Mouse (Mus musculus) gastrocnemius, postnatal 25 days (tissue): ENCODE measurements around the gene 2210011C24Rik. TPM values are rescaled to one million over a fixed set of nuclear protein-coding genes. Genes with fewer than 3 reads are reported as not detected.

ENCODE experiments used
- microRNA-seq, 2 experiments: library from miRNA; unstranded; fragments of <30 nt; microRNA quantifications; one replicate each; pipeline ENCODE4 v1.2.0; 2021; ENCODE audit warnings: borderline replicate concordance in 2 of 2
- total RNA-seq, 2 experiments: library from RNA; stranded (reverse); gene quantifications; 1 replicate in 1 of 2; 2 replicates in 1 of 2; pipeline ENCODE4 v1.2.3; 2021

Gene 2210011C24Rik
- total RNA-seq, 2 experiments from 2014 or later, result 3.3 to 5.9 TPM

Small RNA genes within 50 kb of the gene (microRNA-seq; reads per million reads assigned to microRNA genes)
- gene Mir1199 (6.4 to 6.6 reads per million in 2 experiments), gene Mir8111 (4.8 to 5.9 reads per million in 2 experiments)

Other genes with a start within 250 kb of the 2210011C24Rik start
- gene Adgrl1, start 112.1 kb downstream of the 2210011C24Rik start, total RNA-seq, result 10 to 100 TPM; 23.7 to 26.0 TPM
- under 1 TPM; 0.24 to 0.26 TPM for gene Gm10644, start 57.0 kb downstream of the 2210011C24Rik start, total RNA-seq
- under 1 TPM; 0.54 to 0.96 TPM for gene Asf1b, start 56.7 kb downstream of the 2210011C24Rik start, total RNA-seq
- gene Prkaca, start 39.2 kb downstream of the 2210011C24Rik start, total RNA-seq, result 100 to 1,000 TPM; 163 to 177 TPM
- gene Samd1, start 14.5 kb downstream of the 2210011C24Rik start, total RNA-seq, result 10 to 100 TPM; 15.6 to 16.7 TPM
- under 1 TPM; 0.33 to 0.35 TPM for gene 1700067K01Rik, start 10.7 kb downstream of the 2210011C24Rik start, total RNA-seq
- under 1 TPM; 0.26 to 0.32 TPM for gene Palm3, start 9.3 kb upstream of the 2210011C24Rik start, total RNA-seq
- gene Il27ra, start 30.4 kb upstream of the 2210011C24Rik start, total RNA-seq, result 1 to 10 TPM in 1 of 2 experiments, under 1 TPM in 1; 0.69 to 1.2 TPM
- not detected for gene Rln3, start 32.8 kb upstream of the 2210011C24Rik start, total RNA-seq
- 1 to 10 TPM; 1.3 to 1.6 TPM for gene Gm10643, start 53.0 kb upstream of the 2210011C24Rik start, total RNA-seq
- 1 to 10 TPM; 3.6 to 4.4 TPM for gene Rfx1, start 54.7 kb upstream of the 2210011C24Rik start, total RNA-seq
- gene Dcaf15, start 92.6 kb upstream of the 2210011C24Rik start, total RNA-seq, result 1 to 10 TPM; 3.9 to 5.3 TPM
- not detected for gene Podnl1, start 113.8 kb upstream of the 2210011C24Rik start, total RNA-seq
- gene Cc2d1a, start 135.8 kb upstream of the 2210011C24Rik start, total RNA-seq, result 10 to 100 TPM; 13.7 to 13.8 TPM
- gene 4930432K21Rik, start 135.9 kb upstream of the 2210011C24Rik start, total RNA-seq, result not detected
- gene Nanos3, start 173.0 kb upstream of the 2210011C24Rik start, total RNA-seq, result not detected
- gene Zswim4, start 224.9 kb upstream of the 2210011C24Rik start, total RNA-seq, result 1 to 10 TPM; 6.2 to 6.3 TPM
- 100 to 1,000 TPM; 174 to 185 TPM for gene D8Ertd738e, start 237.5 kb upstream of the 2210011C24Rik start, total RNA-seq
- 10 to 100 TPM; 10.1 to 16.5 TPM for gene Mri1, start 245.2 kb upstream of the 2210011C24Rik start, total RNA-seq